Mouse (Mus musculus): Measurements from ENCODE around the gene Elp4. TPM values are rescaled to one million over a fixed set of nuclear protein-coding genes. Genes with fewer than 3 reads are reported as not detected.

Elp4 gene
- polyA plus RNA-seq, 1 experiment: 3.8 TPM

Other genes with a start within 250 kb of the Elp4 start
- gene Pax6, start 235.7 kb downstream of the Elp4 start, polyA plus RNA-seq (2012; rRNA removed): not detected in 2 replicates
- gene Immp1l, start 74 bp upstream of the Elp4 start, polyA plus RNA-seq (2012; rRNA removed): 17.8 and 22.3 TPM in 2 replicates
- 18.2 and 18.4 TPM in 2 replicates for gene Dnajc24, start 99.0 kb upstream of the Elp4 start, polyA plus RNA-seq (2012; rRNA removed)

Data from gonadal fat pad, adult 2 months (tissue).